Mouse (Mus musculus): ENCODE measurements around the gene Jmy. TPM values are rescaled to one million over a fixed set of nuclear protein-coding genes. Genes with fewer than 3 reads are reported as not detected.

Gene Jmy
- polyA plus RNA-seq, 1 experiment: 20.1 TPM

Other genes starting within 250 kb of the Jmy start
- gene Homer1, start 200.2 kb downstream of the Jmy start, polyA plus RNA-seq (2012; rRNA removed): 8.3 and 8.8 TPM in 2 replicates
- gene Bhmt, start 138.2 kb upstream of the Jmy start, polyA plus RNA-seq (2012; rRNA removed): 0.18 and 0.19 TPM in 2 replicates
- gene Bhmt2, start 174.5 kb upstream of the Jmy start, polyA plus RNA-seq (2012; rRNA removed): 1.3 TPM in 2 replicates
- gene Dmgdh, start 174.6 kb upstream of the Jmy start, polyA plus RNA-seq (2012; rRNA removed): 1.7 and 2.2 TPM in 2 replicates